Mouse (Mus musculus): ENCODE results near the gene Ppp6r2. TPM values are rescaled to one million over a fixed set of nuclear protein-coding genes. Genes with fewer than 3 reads are reported as not detected.

The Ppp6r2 gene
- total RNA-seq, 2 experiments from 2014 or later, result 59.5 to 60.6 TPM

Small RNA genes within 50 kb of the gene (microRNA-seq; reads per million reads assigned to microRNA genes)
- gene Mir6958, result 0.70 to 0.95 reads per million in 2 experiments
- gene Mir6959, result 0 to 1.7 reads per million in 2 experiments
- gene Mir7118, result 0.71 to 1.0 reads per million in 2 experiments

Other genes starting within 250 kb of the Ppp6r2 start
- gene Mlc1, start 232.5 kb upstream of the Ppp6r2 start, total RNA-seq (2021), result not detected
- 10 to 100 TPM; 80.4 to 85.6 TPM for gene Mov10l1, start 228.6 kb upstream of the Ppp6r2 start, total RNA-seq (2021)
- gene Panx2, start 151.8 kb upstream of the Ppp6r2 start, total RNA-seq (2021), result 1 to 10 TPM; 1.1 to 1.2 TPM
- gene Trabd, start 136.4 kb upstream of the Ppp6r2 start, total RNA-seq (2021), result 10 to 100 TPM; 42.8 to 47.3 TPM
- 10 to 100 TPM; 10.5 to 13.0 TPM for gene Selenoo, start 122.5 kb upstream of the Ppp6r2 start, total RNA-seq (2021)
- 10 to 100 TPM; 13.7 to 13.9 TPM for gene Tubgcp6, start 88.4 kb upstream of the Ppp6r2 start, total RNA-seq (2021)
- gene Hdac10, start 82.9 kb upstream of the Ppp6r2 start, total RNA-seq (2021), result 1 to 10 TPM; 8.3 to 9.1 TPM
- 10 to 100 TPM; 23.8 to 24.8 TPM for gene Mapk12, start 70.8 kb upstream of the Ppp6r2 start, total RNA-seq (2021)
- 1 to 10 TPM; 4.1 to 4.8 TPM for gene Mapk11, start 61.9 kb upstream of the Ppp6r2 start, total RNA-seq (2021)
- gene Plxnb2, start 30.8 kb upstream of the Ppp6r2 start, total RNA-seq (2021), result 100 to 1,000 TPM; 115 to 145 TPM
- gene Dennd6b, start 15.1 kb upstream of the Ppp6r2 start, total RNA-seq (2021), result 1 to 10 TPM; 8.6 TPM
- 10 to 100 TPM; 71.2 to 77.1 TPM for gene Sbf1, start 103.8 kb downstream of the Ppp6r2 start, total RNA-seq (2021)
- not detected for gene Adm2, start 111.2 kb downstream of the Ppp6r2 start, total RNA-seq (2021)
- not detected for gene Miox, start 122.8 kb downstream of the Ppp6r2 start, total RNA-seq (2021)
- 10 to 100 TPM; 44.2 to 48.9 TPM for gene Lmf2, start 144.1 kb downstream of the Ppp6r2 start, total RNA-seq (2021)
- 10 to 100 TPM; 79.2 to 80.9 TPM for gene Ncaph2, start 144.2 kb downstream of the Ppp6r2 start, total RNA-seq (2021)
- gene Sco2, start 162.3 kb downstream of the Ppp6r2 start, total RNA-seq (2021), result 10 to 100 TPM; 20.5 to 22.0 TPM
- under 1 TPM; 0.31 to 0.64 TPM for gene Tymp, start 165.5 kb downstream of the Ppp6r2 start, total RNA-seq (2021)
- gene Odf3b, start 167.7 kb downstream of the Ppp6r2 start, total RNA-seq (2021), result 1 to 10 TPM; 1.3 to 1.5 TPM
- gene Klhdc7b, start 173.4 kb downstream of the Ppp6r2 start, total RNA-seq (2021), result not detected
- not detected for gene Syce3, start 198.9 kb downstream of the Ppp6r2 start, total RNA-seq (2021)
- gene Cpt1b, start 214.3 kb downstream of the Ppp6r2 start, total RNA-seq (2021), result 100 to 1,000 TPM; 700 to 720 TPM
- gene C730034F03Rik, start 218.0 kb downstream of the Ppp6r2 start, total RNA-seq (2021), result 1 to 10 TPM; 1.9 to 2.4 TPM
- gene Gm44502, start 218.1 kb downstream of the Ppp6r2 start, total RNA-seq (2021), result 10 to 100 TPM; 14.6 to 15.4 TPM
- 10 to 100 TPM; 71.8 to 73.9 TPM for gene Chkb, start 218.4 kb downstream of the Ppp6r2 start, total RNA-seq (2021)
- under 1 TPM; 0.05 to 0.12 TPM for gene Mapk8ip2, start 242.4 kb downstream of the Ppp6r2 start, total RNA-seq (2021)

Data from heart, postnatal 10 days (tissue).